Mouse (Mus musculus) liver, postnatal 0 days (tissue): ENCODE data around the gene Cdh23.

Experiments used
- CTCF ChIP-seq: sonication (generic); IDR thresholded peaks from 2 replicates; pipeline ENCODE4 v1.5.1; 2016; ENCODE audit warnings: antibody characterized with exemption, low read depth
- EP300 ChIP-seq: IDR thresholded peaks from 2 replicates; pipeline ENCODE4 v1.6.1; 2016; ENCODE audit warnings: antibody characterized with exemption, low read depth, mild to moderate bottlenecking

- TF ChIP-seq EP300 = no peak
- TF ChIP-seq CTCF = no peak
Measured at GRCm38 (mm10) chr10:60660986-60661385, 35.3 kb downstream of the Cdh23 start.
